Mouse (Mus musculus): Measurements from ENCODE around the gene Pitpnm1. TPM values are rescaled to one million over a fixed set of nuclear protein-coding genes. Genes with fewer than 3 reads are reported as not detected.

Pitpnm1 gene
- total and polyA plus RNA-seq, 3 experiments: 15.9 to 43.8 (median 34.7) TPM

- Histone ChIP-seq H3K4me3 (replicated peaks in 1 of 3; ENCODE audit: low read depth in 2 of 3, low read length in 2 of 3, poor library complexity in 1 of 3) (no peak overlapping the region), H3K4me2 (ENCODE audit: insufficient read depth, low read depth, poor library complexity, severe bottlenecking) (no peak overlapping the region), H3K79me2 (replicated peaks; ENCODE audit: control insufficient read depth, extremely low read depth, insufficient read depth, poor library complexity, severe bottlenecking) (no peaks in the 10 kb centered on the region), H3K36me3 (replicated peaks in 1 of 2; ENCODE audit: control insufficient read depth in 1 of 2, insufficient read depth in 1 of 2, low read length in 1 of 2) (peaks cover 56 to 83% of the 10 kb centered on the region in 2 experiments), H3K9ac (ENCODE audit: insufficient read depth, low read depth) (no peak overlapping the region), H3K9me3 (replicated peaks; ENCODE audit: low read length) (no peaks in the 10 kb centered on the region), H3K4me1 (ENCODE audit: control insufficient read depth in 1 of 2, insufficient read depth in 2 of 2) (peaks cover 7 to 44% of the 10 kb centered on the region in 2 experiments; a peak in 2 of 4 replicates), H3K27ac (ENCODE audit: insufficient read depth, low read depth) (no peak overlapping the region), H3K27me3 (replicated peaks) (no peaks in the 10 kb centered on the region)
- dilution Hi-C loops (cut with MboI; ENCODE audit: extremely low pct_ligation_motif_present, extremely low pct_unique_long_range_greater_than_20kb, low sequenced_read_pairs): no loop called here
- no peak for TF ChIP-seq ZNF384 (IDR thresholded peaks at IDR 0.05; ENCODE audit: low read depth, low read length)
- no peak for TF ChIP-seq MYC (IDR thresholded peaks at IDR 0.05; ENCODE audit: low read depth, low read length)
- TF ChIP-seq SIN3A (IDR thresholded peaks at IDR 0.05; ENCODE audit: low read length): no peak
- TF ChIP-seq ZC3H11A (IDR thresholded peaks at IDR 0.05; ENCODE audit: low read depth, low read length): no peak
- no peak for TF ChIP-seq NRF1 (IDR thresholded peaks at IDR 0.05; ENCODE audit: low read depth, low read length)
- TF ChIP-seq MXI1 (IDR thresholded peaks at IDR 0.05; ENCODE audit: low read depth, low read length): no peak
- no peak for TF ChIP-seq USF1 (IDR thresholded peaks at IDR 0.05; ENCODE audit: low read depth, low read length)
- TF ChIP-seq EP300 (IDR thresholded peaks at IDR 0.05; ENCODE audit: low read length): no peak
- DNase-seq (ENCODE audit: extremely low read depth): no peak
- in situ Hi-C loops (cut with MboI; ENCODE audit: low pct_ligation_motif_present, low pct_unique_long_range_greater_than_20kb, low sequenced_read_pairs): no loop called here
Observed at GRCm38 (mm10) chr19:4104675-4105194, 4.9 kb downstream of the Pitpnm1 start.

GRCm38 (mm10) chr19:4106654-4107053, 6.9 kb downstream of the Pitpnm1 start:
- Histone ChIP-seq H3K9me3 (replicated peaks; ENCODE audit: low read length) (no peaks in the 10 kb centered on the region), H3K4me1 (ENCODE audit: control insufficient read depth in 1 of 2, insufficient read depth in 2 of 2) (peaks cover 0 to 30% of the 10 kb centered on the region in 2 experiments; a peak in 2 of 4 replicates), H3K27me3 (replicated peaks) (no peaks in the 10 kb centered on the region), H3K4me3 (replicated peaks in 1 of 3; ENCODE audit: low read depth in 2 of 3, low read length in 2 of 3, poor library complexity in 1 of 3) (no peak overlapping the region), H3K27ac (ENCODE audit: insufficient read depth, low read depth) (no peak overlapping the region), H3K4me2 (ENCODE audit: insufficient read depth, low read depth, poor library complexity, severe bottlenecking) (no peak overlapping the region), H3K36me3 (replicated peaks in 1 of 2; ENCODE audit: control insufficient read depth in 1 of 2, insufficient read depth in 1 of 2, low read length in 1 of 2) (peaks cover 76 to 94% of the 10 kb centered on the region in 2 experiments), H3K9ac (ENCODE audit: insufficient read depth, low read depth) (no peak overlapping the region), H3K79me2 (replicated peaks; ENCODE audit: control insufficient read depth, extremely low read depth, insufficient read depth, poor library complexity, severe bottlenecking) (no peaks in the 10 kb centered on the region)
- DNase-seq (ENCODE audit: extremely low read depth): no peak
- TF ChIP-seq MAX (IDR thresholded peaks at IDR 0.05; ENCODE audit: low read length) (no peak), CHD2 (IDR thresholded peaks at IDR 0.05; ENCODE audit: low read length) (no peak)
- dilution Hi-C loops (cut with MboI; ENCODE audit: extremely low pct_ligation_motif_present, extremely low pct_unique_long_range_greater_than_20kb, low sequenced_read_pairs) (no loop called here), in situ Hi-C loops (cut with MboI; ENCODE audit: low pct_ligation_motif_present, low pct_unique_long_range_greater_than_20kb, low sequenced_read_pairs) (no loop called here)

- Histone ChIP-seq H3K79me2 (replicated peaks; ENCODE audit: control insufficient read depth, extremely low read depth, insufficient read depth, poor library complexity, severe bottlenecking) (no peaks in the 10 kb centered on the region), H3K4me3 (replicated peaks in 1 of 3; ENCODE audit: low read depth in 2 of 3, low read length in 2 of 3, poor library complexity in 1 of 3) (no peak overlapping the region), H3K27me3 (replicated peaks) (no peaks in the 10 kb centered on the region), H3K27ac (ENCODE audit: insufficient read depth, low read depth) (no peak overlapping the region), H3K4me2 (ENCODE audit: insufficient read depth, low read depth, poor library complexity, severe bottlenecking) (no peak overlapping the region), H3K4me1 (ENCODE audit: control insufficient read depth in 1 of 2, insufficient read depth in 2 of 2) (peaks cover 10 to 26% of the 10 kb centered on the region in 2 experiments), H3K9ac (ENCODE audit: insufficient read depth, low read depth) (no peak overlapping the region), H3K36me3 (replicated peaks in 1 of 2; ENCODE audit: control insufficient read depth in 1 of 2, insufficient read depth in 1 of 2, low read length in 1 of 2) (peaks cover 78 to 93% of the 10 kb centered on the region in 2 experiments), H3K9me3 (replicated peaks; ENCODE audit: low read length) (no peaks in the 10 kb centered on the region)
- TF ChIP-seq BHLHE40 (IDR thresholded peaks at IDR 0.05; ENCODE audit: low read depth, low read length) (no peak), NRF1 (IDR thresholded peaks at IDR 0.05; ENCODE audit: low read depth, low read length) (no peak), ZKSCAN1 (IDR thresholded peaks at IDR 0.05; ENCODE audit: borderline replicate concordance, low read depth, low read length) (no peak), USF2 (conservative IDR thresholded peaks at IDR 0.05; ENCODE audit: low read depth, low read length) (no peak), GABPA (IDR thresholded peaks at IDR 0.05; ENCODE audit: insufficient replicate concordance, low read depth, low read length) (no peak), KAT2A (IDR thresholded peaks at IDR 0.05; ENCODE audit: insufficient replicate concordance, low read length) (no peak), EP300 (IDR thresholded peaks at IDR 0.05; ENCODE audit: low read length) (no peak), USF1 (IDR thresholded peaks at IDR 0.05; ENCODE audit: low read depth, low read length) (no peak), POLR2AphosphoS2 (IDR thresholded peaks at IDR 0.05; ENCODE audit: low read depth, low read length) (no peak), MAFK (IDR thresholded peaks at IDR 0.05; ENCODE audit: insufficient replicate concordance, low read length) (no peak), TBP (conservative IDR thresholded peaks at IDR 0.05; ENCODE audit: low read depth, low read length) (no peak), ZC3H11A (IDR thresholded peaks at IDR 0.05; ENCODE audit: low read depth, low read length) (no peak), NELFE (IDR thresholded peaks at IDR 0.05; ENCODE audit: low read depth, low read length) (no peak), MYC (IDR thresholded peaks at IDR 0.05; ENCODE audit: low read depth, low read length) (no peak), PAX5 (IDR thresholded peaks at IDR 0.05; ENCODE audit: low read length) (no peak), ELF1 (IDR thresholded peaks at IDR 0.05; ENCODE audit: low read depth, low read length) (no peak)
- dilution Hi-C loops (cut with MboI; ENCODE audit: extremely low pct_ligation_motif_present, extremely low pct_unique_long_range_greater_than_20kb, low sequenced_read_pairs): no loop called here
- DNase-seq (ENCODE audit: extremely low read depth): no peak
- in situ Hi-C loops (cut with MboI; ENCODE audit: low pct_ligation_motif_present, low pct_unique_long_range_greater_than_20kb, low sequenced_read_pairs): no loop called here
Observed at GRCm38 (mm10) chr19:4108535-4108934, 8.7 kb downstream of the Pitpnm1 start.
